Mouse (Mus musculus): ENCODE data around the gene Dock3. TPM values are rescaled to one million over a fixed set of nuclear protein-coding genes. Genes with fewer than 3 reads are reported as not detected.

Dock3 gene
- polyA plus RNA-seq, 1 experiment from 2014 or later, result 0.57 TPM

- Histone ChIP-seq H3K27ac (peak overlapping the region; percentile 96), H3K27me3 (ENCODE audit: insufficient read depth, poor library complexity, severe bottlenecking) (peaks cover 7% of the 10 kb centered on the region; the same call in 1 of the 2 replicates), H3K4me1 (peaks cover 39% of the 10 kb centered on the region), H3K4me3 (peak overlapping the region; percentile 97), H3K9me3 (no peaks in the 10 kb centered on the region), H3K36me3 (peaks cover 31% of the 10 kb centered on the region)
- WGBS, result under 1% methylated on average over 17 of the region's 17 CpGs
- no peak for DNase-seq (ENCODE audit: low spot score)
Observed at GRCm38 (mm10) chr9:106891341-106891741, 340.4 kb downstream of the Dock3 start.

DNA sequence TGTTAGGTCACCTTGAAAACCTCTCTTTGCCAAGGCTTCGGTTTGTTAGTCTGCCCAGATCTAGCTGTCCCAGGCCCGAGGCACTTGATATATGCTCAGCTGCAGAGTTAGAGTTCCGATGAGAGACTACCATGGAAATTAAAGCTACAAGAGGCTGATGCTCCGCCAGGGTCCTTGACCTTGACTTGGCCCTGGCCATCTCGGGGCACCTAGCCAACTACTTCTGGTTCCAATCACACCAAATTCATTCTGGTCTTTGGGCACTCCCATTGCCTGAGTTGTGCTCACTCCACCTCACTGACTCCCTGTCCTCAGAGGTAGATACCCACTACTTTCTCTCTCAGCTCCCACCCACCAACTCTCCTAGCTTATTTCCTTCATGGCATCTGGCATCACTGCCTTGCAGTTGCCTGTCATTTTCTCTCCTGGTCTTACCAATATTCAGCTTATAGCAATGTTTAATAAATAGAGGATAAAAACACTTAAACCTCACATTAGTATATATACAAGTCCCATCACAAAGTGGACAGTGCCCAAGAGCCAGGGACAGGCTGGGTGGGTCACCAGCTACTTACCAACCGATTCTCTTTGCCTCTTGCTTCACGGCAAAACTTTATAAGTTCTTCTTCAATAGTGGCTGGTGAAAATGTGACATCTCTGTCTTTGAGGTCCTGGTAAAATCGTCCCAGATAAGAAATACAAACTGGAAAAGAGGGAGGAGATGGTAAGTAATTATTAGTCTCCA lies 341.0 kb downstream of the Dock3 start:
- WGBS, result 60% methylated on average over 8 of the region's 8 CpGs
- Histone ChIP-seq H3K4me3 (peak overlapping the region; percentile 97), H3K36me3 (peaks cover 31% of the 10 kb centered on the region), H3K27me3 (ENCODE audit: insufficient read depth, poor library complexity, severe bottlenecking) (peaks cover 5% of the 10 kb centered on the region; the same call in 1 of the 2 replicates), H3K4me1 (peaks cover 45% of the 10 kb centered on the region), H3K27ac (peak overlapping the region; percentile 96), H3K9me3 (no peaks in the 10 kb centered on the region)
- DNase-seq (ENCODE audit: low spot score), result peak; percentile 73

GRCm38 (mm10) chr9:106889321-106889720 lies 342.4 kb downstream of the Dock3 start:
- peaks cover 42% of the 10 kb centered on the region for H3K36me3 ChIP-seq

GRCm38 (mm10) chr9:106888346-106888745 lies 343.4 kb downstream of the Dock3 start:
- H3K4me1 ChIP-seq, result peaks cover 66% of the 10 kb centered on the region
- no peak for DNase-seq (ENCODE audit: low spot score)
- no peaks in the 10 kb centered on the region for H3K27me3 ChIP-seq (ENCODE audit: insufficient read depth, poor library complexity, severe bottlenecking)
- H3K36me3 ChIP-seq, result peaks cover 50% of the 10 kb centered on the region
- H3K27ac ChIP-seq, result no peak overlapping the region
- H3K9me3 ChIP-seq, result no peaks in the 10 kb centered on the region
- no peak overlapping the region for H3K4me3 ChIP-seq
- WGBS, result 94% methylated on average over 3 of the region's 3 CpGs

More at GRCm38 (mm10) chr9:106889321-106889720, 342.4 kb downstream of the Dock3 start:
- peak overlapping the region; percentile 19; the same call in 1 of the 2 replicates for H3K4me3 ChIP-seq
- H3K9me3 ChIP-seq, result no peaks in the 10 kb centered on the region
- H3K4me1 ChIP-seq, result peaks cover 59% of the 10 kb centered on the region
- 85% methylated on average over 9 of the region's 9 CpGs for WGBS
- no peaks in the 10 kb centered on the region for H3K27me3 ChIP-seq (ENCODE audit: insufficient read depth, poor library complexity, severe bottlenecking)
- H3K27ac ChIP-seq, result no peak overlapping the region
- peak; percentile 73 for DNase-seq (ENCODE audit: low spot score)

DNA sequence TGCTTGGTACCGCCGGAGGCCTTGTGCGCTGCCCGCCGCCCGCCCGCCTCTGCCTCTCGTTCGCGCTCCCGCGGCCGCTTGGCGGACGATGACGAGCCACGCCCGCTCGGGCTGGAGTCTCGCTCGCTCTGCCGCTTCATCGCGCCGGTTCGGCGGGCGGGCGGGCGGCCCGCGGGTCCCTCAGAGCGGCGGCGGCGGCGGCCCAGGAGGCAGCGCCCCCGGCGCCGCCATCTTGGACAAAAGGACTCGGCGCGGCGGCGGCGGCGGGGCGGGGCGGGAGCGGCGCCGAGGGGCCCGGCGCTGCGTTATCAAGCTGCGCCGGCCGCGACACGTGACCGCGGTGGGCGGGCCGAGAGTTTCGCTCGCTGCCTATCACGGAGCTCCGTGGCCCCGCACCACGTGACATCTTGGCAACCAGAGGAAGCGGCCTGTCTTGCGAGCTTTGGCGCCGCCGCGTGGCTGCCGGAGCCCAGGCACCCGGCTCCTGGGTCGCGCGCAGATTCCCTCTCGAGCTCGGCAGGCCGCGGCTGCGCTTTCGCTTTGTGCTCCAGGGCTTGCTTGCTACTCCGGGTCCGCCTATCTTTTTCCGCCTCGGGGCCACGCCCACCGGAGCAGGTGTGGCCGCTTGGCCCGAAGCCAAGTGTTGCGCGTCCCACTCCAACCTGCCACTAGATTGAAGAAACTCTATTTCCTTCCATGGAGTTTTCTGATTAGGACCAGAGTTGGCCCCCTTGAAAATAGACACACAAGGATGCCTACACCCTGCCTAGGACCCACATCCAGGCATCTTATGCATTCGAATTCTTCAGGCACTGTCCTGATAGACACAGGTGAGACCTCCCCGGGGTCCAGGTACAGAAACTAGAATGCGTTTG lies 344.6 kb downstream of the Dock3 start, which contains the start of gene Rbm15b:
Gene Rbm15b (minus strand): TSS at position 601 of the 875 bp plus-strand sequence.
- Histone ChIP-seq H3K4me1 (peaks cover 65% of the 10 kb centered on the region), H3K36me3 (peaks cover 63% of the 10 kb centered on the region), H3K9me3 (no peaks in the 10 kb centered on the region), H3K27me3 (ENCODE audit: insufficient read depth, poor library complexity, severe bottlenecking) (no peaks in the 10 kb centered on the region), H3K4me3 (peak within 1 kb of the TSS; percentile 92), H3K27ac (peak within 1 kb of the TSS; percentile 98)
- DNase-seq (ENCODE audit: low spot score), result peak; percentile 99
- WGBS, result 2% methylated on average over 101 of the region's 101 CpGs

- Histone ChIP-seq H3K9me3 (no peaks in the 10 kb centered on the region), H3K4me1 (peaks cover 68% of the 10 kb centered on the region), H3K27me3 (ENCODE audit: insufficient read depth, poor library complexity, severe bottlenecking) (no peaks in the 10 kb centered on the region), H3K27ac (peak overlapping the region; percentile 98), H3K36me3 (peaks cover 73% of the 10 kb centered on the region), H3K4me3 (peak overlapping the region; percentile 92)
- peak; percentile 82 for DNase-seq (ENCODE audit: low spot score)
- under 1% methylated on average over 99 of the region's 107 CpGs for WGBS
Observed at GRCm38 (mm10) chr9:106885901-106886731, 345.6 kb downstream of the Dock3 start.

DNA sequence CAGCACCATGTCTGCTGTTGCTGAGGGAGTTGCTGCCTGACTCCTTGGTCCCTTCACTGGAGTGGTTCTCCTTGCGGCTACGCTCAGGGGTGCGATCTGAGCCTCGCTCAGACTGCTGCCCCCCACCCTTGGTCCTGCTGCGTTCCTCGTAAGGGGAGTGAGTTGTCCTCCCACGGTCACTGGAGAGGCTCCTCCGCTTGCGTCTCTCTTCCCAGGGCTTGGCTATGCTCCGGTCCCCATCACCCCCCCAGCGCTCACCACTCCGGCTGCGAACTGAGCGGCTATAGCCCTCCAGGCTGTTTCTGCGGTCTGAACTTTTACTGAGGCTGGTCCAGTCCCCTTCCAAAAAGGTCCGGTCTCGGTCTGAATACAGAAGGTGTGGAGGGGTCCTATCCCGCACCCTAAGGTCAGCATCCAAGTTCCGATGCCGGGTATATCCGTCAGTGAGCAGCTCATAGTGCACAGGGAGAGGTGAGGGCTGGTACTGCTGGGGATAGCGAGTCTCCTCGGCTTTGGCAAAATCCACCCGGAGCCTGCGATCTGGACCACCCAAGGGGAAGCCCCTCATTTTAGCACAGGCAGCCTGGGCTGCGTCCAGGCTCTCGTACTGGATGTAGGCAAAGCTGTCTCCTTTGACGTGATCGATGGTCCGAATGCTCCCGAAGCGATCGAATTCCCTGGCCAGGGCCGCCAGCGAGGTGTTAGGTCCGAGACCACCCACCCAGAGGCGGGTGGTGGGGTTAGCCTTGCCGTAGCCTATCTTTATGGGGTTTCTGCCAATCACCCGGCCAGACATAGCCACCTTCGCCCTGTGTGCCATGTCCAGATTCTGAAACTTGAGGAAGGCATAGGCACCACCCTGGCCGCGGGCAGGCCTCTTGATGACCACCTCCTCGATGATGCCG lies 346.5 kb downstream of the Dock3 start:
- Histone ChIP-seq H3K36me3 (peaks cover 75% of the 10 kb centered on the region), H3K9me3 (no peaks in the 10 kb centered on the region), H3K27ac (peak overlapping the region; percentile 98), H3K4me3 (peak overlapping the region; percentile 92), H3K4me1 (peaks cover 59% of the 10 kb centered on the region), H3K27me3 (ENCODE audit: insufficient read depth, poor library complexity, severe bottlenecking) (no peaks in the 10 kb centered on the region)
- DNase-seq (ENCODE audit: low spot score), result peak; percentile 77
- 22% methylated on average over 44 of the region's 44 CpGs for WGBS

GRCm38 (mm10) chr9:106884306-106884705 lies 347.4 kb downstream of the Dock3 start:
- H3K4me1 ChIP-seq, result peaks cover 49% of the 10 kb centered on the region
- 40% methylated on average over 16 of the region's 16 CpGs for WGBS

GRCm38 (mm10) chr9:106883085-106883484 lies 348.6 kb downstream of the Dock3 start:
- Histone ChIP-seq H3K36me3 (peaks cover 73% of the 10 kb centered on the region), H3K9me3 (no peaks in the 10 kb centered on the region), H3K27ac (no peak overlapping the region), H3K27me3 (ENCODE audit: insufficient read depth, poor library complexity, severe bottlenecking) (no peaks in the 10 kb centered on the region), H3K4me1 (peaks cover 42% of the 10 kb centered on the region), H3K4me3 (peak overlapping the region; percentile 10; the same call in 1 of the 2 replicates)
- 85% methylated on average over 3 of the region's 3 CpGs for WGBS
- DNase-seq (ENCODE audit: low spot score), result peak; percentile 64

More at GRCm38 (mm10) chr9:106884306-106884705, 347.4 kb downstream of the Dock3 start:
- no peaks in the 10 kb centered on the region for H3K27me3 ChIP-seq (ENCODE audit: insufficient read depth, poor library complexity, severe bottlenecking)
- H3K4me3 ChIP-seq, result peak overlapping the region; percentile 92
- DNase-seq (ENCODE audit: low spot score), result peak; percentile 75
- peaks cover 75% of the 10 kb centered on the region for H3K36me3 ChIP-seq
- H3K9me3 ChIP-seq, result no peaks in the 10 kb centered on the region
- H3K27ac ChIP-seq, result no peak overlapping the region

DNA sequence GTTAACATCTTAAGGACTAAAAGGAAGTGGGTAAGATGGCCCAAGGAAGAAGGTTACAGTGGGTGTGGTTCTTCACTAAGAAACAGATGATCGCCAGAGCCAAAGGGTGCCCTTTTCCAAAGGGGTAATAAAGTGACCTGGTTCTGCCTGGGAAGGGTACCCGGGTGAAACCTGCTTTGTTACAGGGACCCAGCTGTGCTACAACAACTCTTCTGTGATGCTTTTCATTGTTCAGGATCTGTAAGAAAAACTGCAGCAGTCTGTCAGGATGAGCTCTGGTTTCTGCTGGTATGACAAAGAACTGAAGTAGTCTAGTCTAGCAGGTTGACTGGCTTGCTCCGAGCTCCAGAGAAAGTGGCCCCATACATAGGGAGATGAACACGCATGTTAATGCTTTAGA lies 349.5 kb downstream of the Dock3 start:
- peaks cover 74% of the 10 kb centered on the region for H3K36me3 ChIP-seq

GRCm38 (mm10) chr9:106881071-106881755 lies 350.5 kb downstream of the Dock3 start:
- Histone ChIP-seq H3K27me3 (ENCODE audit: insufficient read depth, poor library complexity, severe bottlenecking) (no peaks in the 10 kb centered on the region), H3K27ac (no peak overlapping the region), H3K36me3 (peaks cover 84% of the 10 kb centered on the region), H3K9me3 (no peaks in the 10 kb centered on the region), H3K4me3 (no peak overlapping the region), H3K4me1 (peaks cover 35% of the 10 kb centered on the region)
- WGBS, result 68% methylated on average over 4 of the region's 4 CpGs
- peak; percentile 72 for DNase-seq (ENCODE audit: low spot score)

More for the DNA sequence above, 349.5 kb downstream of the Dock3 start:
- 87% methylated on average over 4 of the region's 4 CpGs for WGBS
- H3K27ac ChIP-seq, result no peak overlapping the region
- no peaks in the 10 kb centered on the region for H3K27me3 ChIP-seq (ENCODE audit: insufficient read depth, poor library complexity, severe bottlenecking)
- no peaks in the 10 kb centered on the region for H3K9me3 ChIP-seq
- DNase-seq (ENCODE audit: low spot score), result peak; percentile 48
- H3K4me3 ChIP-seq, result no peak overlapping the region
- peaks cover 35% of the 10 kb centered on the region for H3K4me1 ChIP-seq
